Mouse (Mus musculus) yolk sac, embryonic 10.5 days (tissue): Measurements from ENCODE around the gene Abcg1.

Experiments
- DNase-seq: peaks from one replicate; pipeline ENCODE4 v3.0.0-alpha.2; 2017; ENCODE audit warnings: low spot score

Gene Abcg1

DNA sequence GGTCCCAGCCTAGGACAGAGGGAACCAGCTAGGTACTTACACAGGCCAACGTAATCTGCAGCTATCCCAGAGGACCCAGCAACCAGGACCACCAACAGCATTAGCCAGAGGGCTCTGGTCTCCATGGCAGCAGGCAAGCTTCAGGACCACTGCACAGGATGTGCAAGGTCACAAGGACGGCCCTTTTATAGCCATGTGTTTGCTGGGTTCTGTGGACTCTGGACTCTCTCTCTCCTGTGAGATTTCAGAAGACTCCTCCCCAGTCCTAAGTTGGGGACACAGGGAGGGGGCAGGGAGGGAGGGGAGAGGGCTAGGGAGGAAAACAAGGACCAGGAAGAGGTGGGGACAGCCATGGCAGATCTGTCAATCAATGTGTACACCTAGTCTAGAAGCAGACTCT is 72.0 kb downstream of the Abcg1 start, which contains the start of gene Tff3:
Gene Tff3 (minus strand): TSS at position 195 of the 400 bp plus-strand sequence.
- peak; percentile 74 for DNase-seq

DNA sequence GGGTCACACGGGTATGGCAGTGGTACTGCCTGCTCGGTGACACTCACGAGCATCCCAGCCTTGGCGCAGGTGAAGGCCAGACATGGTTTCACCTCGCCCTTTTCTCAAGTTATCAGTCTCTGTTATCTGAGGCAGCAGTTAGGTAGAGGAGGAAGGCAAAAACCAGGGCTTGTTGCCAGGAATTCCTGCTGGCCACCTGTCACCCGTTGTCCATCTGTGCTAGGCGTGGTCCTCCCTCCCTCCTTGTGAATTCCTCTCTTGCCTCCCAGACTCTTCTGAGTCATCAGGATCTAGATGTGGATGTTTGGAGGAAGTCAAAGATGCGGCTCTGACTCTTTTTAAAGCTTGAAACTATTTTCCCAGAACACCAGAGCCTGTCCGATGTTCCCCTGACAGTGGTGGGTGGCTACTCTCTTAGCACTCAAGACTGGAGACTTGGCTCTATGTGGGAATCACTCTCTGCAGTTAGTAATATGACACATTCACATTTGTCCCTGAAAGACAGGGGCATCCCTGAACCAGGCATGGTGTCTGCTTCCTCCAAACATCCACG is 73.9 kb downstream of the Abcg1 start:
- DNase-seq = no peak

DNA sequence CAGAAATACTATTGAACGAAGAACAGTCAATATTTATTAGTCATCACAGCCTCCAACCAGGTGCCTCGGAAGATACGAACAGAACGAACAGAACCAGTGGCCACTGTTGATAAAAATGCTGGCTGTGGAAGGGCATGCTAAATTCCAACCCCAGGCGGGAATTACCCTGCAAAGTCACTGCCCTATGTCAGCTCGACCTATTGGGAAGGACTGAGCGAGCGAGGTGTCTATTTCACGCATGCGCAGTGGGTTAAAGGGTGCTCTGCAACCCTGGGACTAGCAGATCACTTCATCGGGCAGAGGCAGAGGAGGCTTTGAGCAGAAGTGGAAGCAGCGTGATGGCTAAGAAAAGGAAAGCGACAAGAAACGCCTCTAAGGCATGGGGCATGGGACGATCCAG is 76.3 kb downstream of the Abcg1 start:
- no peak for DNase-seq

DNA sequence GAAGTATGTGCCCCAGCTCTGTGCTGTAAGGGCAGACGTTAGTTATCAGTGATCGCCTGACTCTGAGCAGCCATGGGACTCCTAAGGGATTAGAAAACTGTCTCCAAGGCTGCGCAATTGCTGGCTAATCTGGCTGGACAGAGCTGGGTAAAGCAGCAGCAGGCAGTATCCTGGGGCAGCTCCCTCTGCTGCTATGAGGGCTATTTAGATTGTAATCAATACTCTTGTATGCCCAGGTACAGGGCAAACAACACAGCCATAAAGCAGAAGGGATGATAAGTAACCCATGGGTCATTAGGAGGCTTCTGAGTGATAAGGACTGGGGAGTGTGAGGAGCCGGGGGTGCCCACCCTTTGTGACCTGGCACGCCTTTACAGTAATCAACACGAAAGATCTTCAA is 77.4 kb downstream of the Abcg1 start:
- DNase-seq = no peak

DNA sequence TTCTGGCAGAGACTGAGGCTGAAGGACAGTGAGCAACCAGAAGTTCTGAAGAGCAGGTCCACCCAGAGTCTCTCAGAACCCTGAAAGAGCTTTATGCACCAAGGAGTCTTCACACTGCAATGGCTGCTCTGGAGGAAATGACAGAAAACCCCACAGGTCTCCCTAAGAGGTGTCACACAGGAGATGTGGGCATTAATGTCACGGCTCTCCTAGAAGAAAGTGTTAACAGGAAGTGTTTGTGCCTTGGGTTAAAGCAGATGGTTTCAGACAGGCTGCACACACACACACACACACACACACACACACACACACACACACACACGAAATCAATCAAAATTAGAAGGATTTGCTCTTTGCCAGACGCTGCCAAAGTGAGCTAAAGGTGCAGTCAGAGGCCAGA is 78.8 kb downstream of the Abcg1 start:
- no peak for DNase-seq

DNA sequence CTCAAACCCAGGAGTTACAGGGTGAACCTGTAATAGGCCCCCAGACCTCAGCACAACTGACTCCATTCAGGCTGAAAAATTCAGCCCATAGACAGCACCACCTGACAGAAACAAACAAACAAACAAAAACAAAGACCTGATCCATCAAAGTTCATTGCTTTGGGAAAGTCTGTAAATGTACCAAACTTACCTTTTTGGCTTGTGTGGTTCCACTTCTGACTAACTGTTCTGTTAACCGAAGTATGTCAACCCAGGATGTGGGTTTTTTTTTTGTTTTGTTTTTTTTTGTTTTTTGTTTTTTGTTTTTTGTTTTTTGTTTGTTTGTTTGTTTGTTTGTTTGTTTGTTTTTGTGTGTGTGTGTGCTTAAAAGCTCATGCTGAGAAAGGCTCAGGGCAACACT is 79.3 kb downstream of the Abcg1 start:
- DNase-seq = no peak

DNA sequence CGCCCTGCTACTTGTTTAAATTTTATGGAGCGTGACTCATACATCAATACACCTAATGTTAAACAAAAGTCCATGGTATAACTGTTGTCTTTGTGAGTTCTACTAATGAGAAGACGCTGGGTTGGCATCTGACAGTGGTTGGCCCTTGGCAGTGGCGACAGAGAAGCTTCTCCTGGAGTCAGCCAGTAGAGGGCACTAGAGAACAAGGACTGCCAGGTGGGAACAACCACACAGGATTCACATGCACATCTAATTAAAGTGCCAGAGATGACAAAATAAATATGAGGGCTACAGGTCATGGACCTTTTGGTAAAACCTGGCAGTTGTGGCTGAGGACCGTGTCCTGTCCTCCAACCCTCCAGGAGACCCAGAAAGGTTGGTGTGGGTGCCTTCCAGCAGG is 80.9 kb downstream of the Abcg1 start:
- DNase-seq = peak; percentile 35

DNA sequence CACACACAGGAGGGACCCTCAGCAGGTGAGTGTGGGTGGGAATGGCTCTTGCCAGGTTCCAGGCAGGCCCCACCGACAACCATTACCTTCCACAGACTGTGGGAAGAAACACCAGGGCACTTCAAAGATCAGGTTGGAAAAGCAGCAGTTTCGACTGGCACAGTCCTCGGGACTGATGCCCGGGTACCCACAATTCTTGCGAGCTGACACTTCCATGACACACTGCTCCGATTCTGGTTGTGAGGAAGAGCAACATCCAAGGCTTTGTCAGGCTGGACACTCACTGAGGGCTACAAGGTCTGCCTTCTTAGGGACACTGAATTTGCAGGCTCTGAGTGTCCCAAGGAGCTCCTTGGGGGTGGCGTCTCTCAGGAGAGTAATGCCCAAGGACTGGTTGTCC is 84.6 kb downstream of the Abcg1 start:
- no peak for DNase-seq

DNA sequence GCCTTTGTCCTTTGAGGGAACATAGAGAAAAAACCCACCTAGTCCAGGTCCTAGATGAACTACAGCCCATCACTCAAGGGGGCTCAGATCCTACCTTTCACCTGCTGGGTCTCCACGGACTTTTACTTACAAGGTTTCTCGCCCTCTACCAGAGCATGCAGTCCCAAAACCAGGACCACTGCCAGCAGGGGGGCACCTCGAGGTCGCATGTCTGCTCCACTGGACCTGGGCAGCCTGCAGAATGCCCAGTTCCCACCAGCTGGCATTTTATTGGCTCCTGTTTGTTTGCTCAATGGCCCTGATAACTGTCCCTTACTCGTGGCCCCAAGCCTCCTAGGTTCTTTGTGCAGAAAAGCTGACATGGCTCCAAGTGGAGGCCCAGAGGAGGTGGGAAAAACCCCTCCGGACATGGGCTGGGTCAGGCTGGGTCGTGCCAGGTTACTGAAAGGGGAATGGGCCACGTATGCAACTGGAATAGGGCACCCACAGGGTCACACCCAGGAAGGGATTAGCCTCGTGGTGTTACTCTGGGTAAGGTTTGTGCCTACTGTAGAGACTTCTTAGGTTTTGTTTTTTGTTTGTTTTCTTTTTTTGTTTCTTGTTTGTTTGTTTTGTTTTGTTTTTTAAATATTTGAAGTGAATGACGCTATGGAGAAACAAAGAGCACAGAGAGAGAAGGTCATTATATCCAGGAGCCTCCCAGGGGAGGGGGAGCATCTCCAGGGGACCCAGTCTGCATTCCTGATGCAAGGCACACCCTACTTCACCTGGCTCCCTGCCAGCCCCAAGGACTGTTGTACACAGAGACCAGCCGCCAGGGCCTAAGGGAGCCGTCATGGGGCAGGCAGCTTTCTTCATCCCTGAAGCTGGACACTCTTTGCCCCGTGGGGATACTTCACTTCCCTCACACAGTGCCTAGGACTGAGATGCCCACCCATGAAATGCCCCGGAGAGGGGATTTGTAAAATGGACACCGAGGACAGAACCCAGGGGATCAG is 86.9 kb downstream of the Abcg1 start, which contains the start of gene Tff2:
Gene Tff2 (minus strand): TSS at position 243 of the 998 bp plus-strand sequence.
- DNase-seq = no peak

DNA sequence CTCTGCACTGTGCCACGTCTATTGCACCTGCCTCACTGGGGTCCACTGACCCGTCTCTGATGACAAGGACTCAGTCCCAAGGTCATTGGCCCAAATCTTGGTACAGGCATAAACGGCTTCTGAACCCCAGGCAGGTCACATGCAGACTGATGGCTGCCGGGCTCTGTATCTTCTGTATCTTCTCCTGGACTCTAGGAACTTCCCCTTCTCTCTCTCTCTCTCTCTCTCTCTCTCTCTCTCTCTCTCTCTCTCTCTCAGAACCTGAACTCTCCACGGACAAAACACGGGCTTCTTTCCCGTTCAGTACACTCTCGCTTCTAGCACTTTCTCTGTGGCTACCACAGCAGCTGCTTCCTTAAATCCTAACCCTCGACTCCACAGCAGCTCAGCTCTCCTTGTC is 88.5 kb downstream of the Abcg1 start:
- no peak for DNase-seq

DNA sequence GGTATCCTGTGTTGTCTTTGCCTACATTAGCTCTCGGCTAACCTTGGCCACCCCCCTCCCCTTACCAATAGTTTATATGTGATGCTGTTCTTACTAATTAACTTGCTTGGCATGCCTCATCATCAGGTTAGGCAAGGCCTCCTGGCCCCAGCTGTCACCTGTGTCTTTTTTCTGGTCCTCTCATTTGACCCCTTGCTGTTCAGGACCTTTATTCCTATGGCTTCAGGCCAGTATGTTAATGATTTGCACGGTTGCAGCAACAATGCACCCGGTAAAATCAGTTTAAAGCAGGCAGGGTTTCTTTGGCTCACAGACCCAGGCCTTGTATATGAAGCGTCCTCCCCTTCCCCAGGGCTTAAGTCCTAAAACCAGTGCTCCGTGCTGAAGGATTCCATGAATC is 95.0 kb downstream of the Abcg1 start:
- peak; percentile 82 for DNase-seq

DNA sequence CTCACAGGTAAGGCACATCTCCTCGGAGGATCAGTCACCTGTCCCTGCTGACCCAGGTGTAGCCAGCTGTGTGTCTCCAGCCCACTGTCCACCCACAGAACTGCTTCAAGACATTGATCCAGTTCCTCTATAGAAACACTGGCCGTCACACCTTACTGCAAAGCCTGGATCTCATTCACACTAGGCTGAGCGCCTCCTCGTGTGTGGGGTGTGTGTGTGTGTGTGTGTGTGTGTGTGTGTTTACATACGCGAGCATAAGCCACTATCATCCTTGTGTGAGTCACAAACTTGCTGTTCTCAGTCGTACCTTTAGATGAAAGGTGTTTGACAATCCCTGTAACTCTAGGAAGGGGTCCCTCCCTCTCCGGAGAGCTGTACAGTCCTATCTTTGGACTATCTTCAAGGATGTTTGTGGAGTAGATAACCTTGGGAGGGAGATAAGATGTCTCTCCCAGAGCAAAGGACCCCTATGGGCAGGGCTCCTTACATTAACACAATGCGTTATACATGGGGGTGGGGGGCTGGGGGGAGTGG is 95.6 kb downstream of the Abcg1 start:
- peak; percentile 60 for DNase-seq

DNA sequence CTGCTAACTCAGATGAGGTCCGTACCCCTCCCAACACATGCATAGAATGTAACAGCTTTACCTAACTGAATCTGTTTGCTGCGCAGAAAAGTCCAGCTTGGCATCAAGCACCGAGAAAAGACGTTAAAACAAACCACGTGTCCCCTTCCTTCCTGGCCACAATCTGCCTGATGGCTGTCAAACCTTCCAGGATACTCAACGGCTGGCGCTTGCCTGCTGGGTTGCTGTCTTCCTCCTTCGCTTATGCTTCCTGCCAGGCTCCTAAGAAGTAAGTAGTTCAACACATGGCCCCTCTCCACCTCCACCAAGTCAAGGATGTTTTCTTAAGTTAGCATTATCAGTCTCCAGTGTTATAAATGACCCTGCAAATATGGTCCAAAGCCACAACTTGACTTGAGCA is 96.3 kb downstream of the Abcg1 start:
- DNase-seq = no peak

DNA sequence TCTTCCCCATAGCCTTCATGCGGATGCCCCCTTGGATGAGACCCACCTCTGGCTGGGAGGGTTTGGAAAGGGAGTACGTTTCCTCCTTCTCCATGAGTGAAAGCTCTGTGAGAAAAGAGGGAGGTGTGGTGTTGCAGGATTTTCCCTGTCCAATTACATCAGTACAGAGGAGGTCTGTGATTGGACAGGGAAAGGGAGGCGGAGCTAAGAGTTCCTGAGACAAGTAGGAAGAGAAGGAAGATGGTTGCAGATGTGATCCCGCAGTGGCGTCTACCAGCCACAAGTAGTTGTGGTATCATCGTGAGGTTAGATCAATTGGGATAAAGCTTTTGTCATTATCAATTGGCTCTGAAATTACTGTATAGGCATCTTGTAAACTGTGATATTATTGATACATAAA is 100.4 kb downstream of the Abcg1 start:
- no peak for DNase-seq

DNA sequence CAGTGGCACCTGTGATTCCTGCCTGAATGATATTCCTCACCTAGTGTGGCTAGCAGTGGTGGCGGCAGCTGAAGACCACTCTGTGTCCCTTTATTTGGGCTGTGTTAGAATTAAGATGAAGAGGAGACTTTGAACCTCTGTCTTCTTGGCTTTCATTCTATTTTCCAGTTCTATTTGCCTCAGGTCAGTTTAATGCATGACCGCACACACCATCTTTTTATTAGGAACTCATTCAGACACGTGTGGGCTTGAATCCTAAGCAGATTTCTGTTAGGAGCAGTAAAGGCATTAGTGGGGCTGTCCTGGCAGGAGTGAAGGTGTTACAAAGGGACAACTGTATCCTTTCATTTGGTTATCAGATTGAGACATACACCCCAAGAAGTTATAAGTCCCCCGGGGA is 102.8 kb downstream of the Abcg1 start:
- DNase-seq = no peak

DNA sequence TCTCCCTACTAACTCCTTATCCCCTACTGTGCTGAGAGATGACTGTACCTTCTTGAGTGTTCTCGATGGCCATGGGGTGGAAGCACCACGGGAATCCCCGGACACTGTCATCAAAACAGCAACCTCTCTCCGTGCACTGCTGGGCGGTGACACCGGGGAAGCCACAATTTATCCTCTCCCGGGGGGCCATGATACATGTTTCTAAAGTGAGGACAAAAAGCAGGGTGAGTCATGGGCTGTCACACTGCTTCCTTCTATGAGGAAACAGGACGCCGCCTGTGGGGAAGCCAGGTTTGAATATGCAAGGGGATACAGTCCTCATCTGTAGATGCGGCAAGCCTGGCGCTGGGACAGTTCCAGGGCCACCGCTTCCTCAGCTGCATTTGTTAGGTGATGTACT is 105.1 kb downstream of the Abcg1 start:
- DNase-seq = no peak

DNA sequence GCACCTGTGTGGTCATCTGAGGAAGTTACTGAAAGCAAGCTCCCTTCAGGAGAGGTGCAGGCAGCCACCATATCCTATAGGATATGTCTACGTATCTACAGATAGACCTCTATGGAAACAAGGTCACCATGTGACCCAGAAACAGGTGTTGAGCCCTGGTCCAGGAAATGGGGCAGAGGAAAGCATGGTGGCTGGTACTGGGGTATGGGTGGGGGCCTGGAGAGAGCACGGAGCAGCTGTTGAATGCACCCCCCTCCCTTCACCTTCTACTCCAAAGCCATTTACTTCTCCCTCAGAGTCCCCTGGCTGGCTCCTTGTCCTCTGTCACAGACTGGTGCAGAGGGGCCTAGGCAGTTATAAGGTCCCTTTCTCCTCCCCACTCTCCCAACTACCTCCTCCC is 106.3 kb downstream of the Abcg1 start:
- no peak for DNase-seq

DNA sequence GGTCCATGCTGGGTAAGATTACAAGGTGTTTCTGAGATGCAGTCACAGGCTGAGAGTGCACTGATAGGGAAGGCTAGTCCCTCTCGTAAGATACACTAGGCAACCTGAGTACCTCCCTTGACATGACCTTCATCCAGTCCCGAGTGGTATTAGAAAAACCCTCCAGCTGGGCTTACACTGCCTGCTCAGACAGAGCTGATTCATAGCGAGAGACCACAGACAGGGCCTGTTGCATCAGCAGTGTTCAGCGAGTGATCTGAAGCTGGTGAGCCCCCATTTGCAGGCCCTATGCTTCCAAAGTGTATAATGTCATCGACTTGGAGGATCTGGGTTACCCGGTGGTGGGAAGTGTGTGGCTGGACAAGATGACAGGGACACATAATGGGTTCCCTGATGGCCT is 107.7 kb downstream of the Abcg1 start, which contains the start of gene Tff1:
Gene Tff1 (minus strand): TSS at position 151 of the 400 bp plus-strand sequence.
- DNase-seq = no peak
